9 mouse cellular contexts compared by ENCODE assay signal in genomic region chr1:164899506-164899905, GRCm38 (mm10). TPM values are rescaled to one million over a fixed set of nuclear protein-coding genes. Genes with fewer than 3 reads are reported as not detected.
A peak's percentile ranks its signal among the peaks of the same experiment; 100 is the strongest.
DNase-seq lines count a peak whose midpoint lies in the region; ATAC-seq and TF ChIP-seq lines count a peak whose summit lies in the region.
"Had no signal": no experiment of that assay in that cellular context is flagged by ENCODE, and none has a peak within 500 bp of the region (broad histone marks: within the 10 kb centered on the region; RNA-seq: fewer than 3 reads in every experiment).

No protein-coding gene starts in this region.

- TF ChIP-seq EP300 in stomach, postnatal 0 days (optimal IDR thresholded peaks at IDR 0.05) = no peak

- TF ChIP-seq CTCF in layer of hippocampus, adult 2 months (conservative IDR thresholded peaks at IDR 0.05) = no peak
- TF ChIP-seq CTCF in forebrain, postnatal 0 days (IDR thresholded peaks at IDR 0.05; ENCODE audit: low read depth) = no peak
- no peak for TF ChIP-seq CTCF in stomach, postnatal 0 days (IDR thresholded peaks at IDR 0.05; ENCODE audit: low read depth)

- H3K9ac ChIP-seq in forebrain, postnatal 0 days = peak overlapping the region; percentile 79
- H3K9ac ChIP-seq in intestine, embryonic 16.5 days (ENCODE audit: low read depth, low read length) = no peak overlapping the region; the same call in 1 of the 2 replicates
- no peak overlapping the region for H3K9ac ChIP-seq in liver, embryonic 16.5 days (ENCODE audit: low read depth, low read length)
- H3K9ac ChIP-seq in stomach, postnatal 0 days (ENCODE audit: low read length) = no peak overlapping the region

- no peaks in the 10 kb centered on the region for H3K36me3 ChIP-seq in forebrain, postnatal 0 days (ENCODE audit: insufficient read depth)
- no peaks in the 10 kb centered on the region for H3K36me3 ChIP-seq in intestine, embryonic 16.5 days (ENCODE audit: control insufficient read depth, insufficient read depth, low read length)
- H3K36me3 ChIP-seq in liver, embryonic 16.5 days (ENCODE audit: control insufficient read depth, insufficient read depth) = no peaks in the 10 kb centered on the region
- H3K36me3 ChIP-seq in stomach, postnatal 0 days (ENCODE audit: control insufficient read depth, insufficient read depth, low read length) = no peaks in the 10 kb centered on the region
- H3K36me3 ChIP-seq: G1E had no signal

- no peak for DNase-seq in layer of hippocampus, adult 2 months (ENCODE audit: low spot score in 2 of 2)
- DNase-seq in layer of hippocampus, postnatal 36 days = no peak
- no peak for DNase-seq in forebrain, postnatal 0 days
- peak; percentile 30 for DNase-seq in stomach, postnatal 0 days (ENCODE audit: low spot score)
- DNase-seq in left cerebral cortex, postnatal 4 days = no peak
- no peak for DNase-seq in thymus, postnatal 10 days (ENCODE audit: low spot score in 2 of 2)

- no peaks in the 10 kb centered on the region for H3K4me1 ChIP-seq in forebrain, postnatal 0 days (ENCODE audit: insufficient read depth)
- H3K4me1 ChIP-seq in intestine, embryonic 16.5 days (ENCODE audit: control insufficient read depth, insufficient read depth, low read length) = peaks cover 21% of the 10 kb centered on the region
- no peaks in the 10 kb centered on the region for H3K4me1 ChIP-seq in liver, embryonic 16.5 days (ENCODE audit: control insufficient read depth, low read depth, low read length)
- H3K4me1 ChIP-seq in stomach, postnatal 0 days (replicated peaks; ENCODE audit: control insufficient read depth, insufficient read depth) = no peaks in the 10 kb centered on the region

- H3K27me3 ChIP-seq in forebrain, postnatal 0 days (ENCODE audit: insufficient read depth, low read length) = no peaks in the 10 kb centered on the region
- no peaks in the 10 kb centered on the region for H3K27me3 ChIP-seq in intestine, embryonic 16.5 days (replicated peaks; ENCODE audit: control insufficient read depth, insufficient read depth, low read length)
- no peaks in the 10 kb centered on the region for H3K27me3 ChIP-seq in liver, embryonic 16.5 days (ENCODE audit: control insufficient read depth, insufficient read depth, low read depth, low read length)
- no peaks in the 10 kb centered on the region for H3K27me3 ChIP-seq in stomach, postnatal 0 days (ENCODE audit: control insufficient read depth, insufficient read depth, low read length)

- intact Hi-C loops in left cerebral cortex, postnatal 4 days (cut with DNase I) = loop anchor here (5.0 kb wide), 2 partner anchors 442 to 582 kb away; partner anchors contain the start of gene Atp1b1

- ATAC-seq in forebrain, postnatal 0 days = no peak
- peak; percentile 60 for ATAC-seq in intestine, embryonic 16.5 days
- no peak for ATAC-seq in liver, embryonic 16.5 days (ENCODE audit: low read depth)
- ATAC-seq in stomach, postnatal 0 days (ENCODE audit: low FRiP score, low TSS enrichment) = peak; percentile 72; the same call in 1 of the 2 replicates

- no peaks in the 10 kb centered on the region for H3K9me3 ChIP-seq in forebrain, postnatal 0 days (ENCODE audit: low read length)
- no peaks in the 10 kb centered on the region for H3K9me3 ChIP-seq in intestine, embryonic 16.5 days (ENCODE audit: control insufficient read depth, low read length)
- no peaks in the 10 kb centered on the region for H3K9me3 ChIP-seq in liver, embryonic 16.5 days (replicated peaks; ENCODE audit: control insufficient read depth, low read length)
- no peaks in the 10 kb centered on the region for H3K9me3 ChIP-seq in stomach, postnatal 0 days (ENCODE audit: control insufficient read depth, low read length)

- peak overlapping the region; percentile 99 for H3K27ac ChIP-seq in layer of hippocampus, adult 2 months
- peak overlapping the region; percentile 92; the same call in 1 of the 2 replicates for H3K27ac ChIP-seq in forebrain, postnatal 0 days (ENCODE audit: low read depth, low read length)
- H3K27ac ChIP-seq in intestine, embryonic 16.5 days (ENCODE audit: low read length) = peak overlapping the region; percentile 46; the same call in 1 of the 2 replicates
- H3K27ac ChIP-seq in liver, embryonic 16.5 days (ENCODE audit: low read length) = no peak overlapping the region
- H3K27ac ChIP-seq in stomach, postnatal 0 days (replicated peaks) = no peak overlapping the region

- H3K4me3 ChIP-seq in layer of hippocampus, adult 2 months = peak overlapping the region; percentile 61; the same call in 1 of the 2 replicates
- peak overlapping the region; percentile 48 for H3K4me3 ChIP-seq in forebrain, postnatal 0 days (ENCODE audit: low read depth, low read length)
- H3K4me3 ChIP-seq in intestine, embryonic 16.5 days (ENCODE audit: low read length) = peak overlapping the region; percentile 60
- peak overlapping the region; percentile 35 for H3K4me3 ChIP-seq in liver, embryonic 16.5 days (ENCODE audit: low read depth, low read length)
- peak overlapping the region; percentile 42; the same call in 1 of the 2 replicates for H3K4me3 ChIP-seq in stomach, postnatal 0 days (ENCODE audit: low read depth, low read length)

- 31% methylated on average over 7 of the region's 7 CpGs for WGBS in forebrain, postnatal 0 days
- 26% methylated on average over 7 of the region's 7 CpGs for WGBS in intestine, embryonic 16.5 days
- 22% methylated on average over 7 of the region's 7 CpGs for WGBS in liver, embryonic 16.5 days (ENCODE audit: insufficient replicate concordance)
- WGBS in stomach, postnatal 0 days = 34% methylated on average over 7 of the region's 7 CpGs

- H3K4me2 ChIP-seq in forebrain, postnatal 0 days (ENCODE audit: low read depth) = peak overlapping the region; percentile 66
- peak overlapping the region; percentile 91 for H3K4me2 ChIP-seq in intestine, embryonic 16.5 days (ENCODE audit: low read depth, low read length)
- peak overlapping the region; percentile 51; the same call in 1 of the 2 replicates for H3K4me2 ChIP-seq in liver, embryonic 16.5 days (ENCODE audit: low read depth, low read length)
- peak overlapping the region; percentile 84 for H3K4me2 ChIP-seq in stomach, postnatal 0 days (replicated peaks; ENCODE audit: low read depth)

RNA-seq across cellular contexts. Expression of gene Xcl1, which starts 35.8 kb away (rescaled TPM):
- total RNA-seq in layer of hippocampus, adult 2 months (2021) = not detected
- not detected for total RNA-seq in layer of hippocampus, postnatal 36 days (2021)
- not detected in 2 replicates for total RNA-seq in forebrain, postnatal 0 days (2014; rRNA removed)
- polyA plus RNA-seq in forebrain, postnatal 0 days (2015; fragmentation: Nextera tagmentation; extraction: Ambion mirVana) = not detected in 2 replicates
- polyA plus RNA-seq in intestine, embryonic 16.5 days (2015; fragmentation: Nextera tagmentation; extraction: Ambion mirVana) = 0.46 and 1.1 TPM in 2 replicates
- polyA plus RNA-seq in liver, embryonic 16.5 days (2015; fragmentation: Nextera tagmentation; extraction: Ambion mirVana) = not detected in 2 replicates
- 0.33 TPM in 1 of 2 replicates, not detected in the other for polyA plus RNA-seq in stomach, postnatal 0 days (2015; fragmentation: Nextera tagmentation; extraction: Ambion mirVana)
- total RNA-seq in left cerebral cortex, postnatal 4 days (2021) = not detected
- total RNA-seq: G1E had no signal
- polyA plus RNA-seq: G1E had no signal

Comparison
In these comparisons a context has a peak if more than half of its experiments do, and no peak if none do; other contexts are left out.
1. H3K27ac ChIP-seq: peak in layer of hippocampus, adult 2 months (single experiment), forebrain, postnatal 0 days (single experiment) and intestine, embryonic 16.5 days (single experiment); none in liver, embryonic 16.5 days (single experiment) and stomach, postnatal 0 days (single experiment).
2. ATAC-seq: peak in intestine, embryonic 16.5 days (single experiment) and stomach, postnatal 0 days (single experiment); none in forebrain, postnatal 0 days (single experiment) and liver, embryonic 16.5 days (single experiment).
3. Peak in every context shown above with its lines, with median percentiles within 50 percentile points of each other: H3K4me3 ChIP-seq and H3K4me2 ChIP-seq.